Mouse (Mus musculus) bone marrow macrophage, adult 2 months (primary cell): ENCODE measurements at regions not wholly inside any gene's neighbourhood (a gene's known extent, or its start where the extent isn't known, plus 50 kb on each side); places are given as distances from the start of the nearest gene placed in this dataset.

Experiments
- CTCF ChIP-seq: IDR thresholded peaks from 2 replicates; pipeline ENCODE4 v1.5.1; 2012; ENCODE audit warnings: low read depth, mild to moderate bottlenecking, low read length, moderate library complexity
- POLR2A ChIP-seq: IDR thresholded peaks from 2 replicates; pipeline ENCODE4 v1.6.1; 2012; ENCODE audit warnings: mild to moderate bottlenecking, low read depth, low read length, borderline replicate concordance

- no peak for TF ChIP-seq POLR2A
- no peak for TF ChIP-seq CTCF
These were observed 82.0 kb upstream of the Foxd3 start for GRCm38 (mm10) chr4:99574021-99574531.
